Comparison of ENCODE assay signal across 23 mouse cellular contexts in the genomic region with DNA sequence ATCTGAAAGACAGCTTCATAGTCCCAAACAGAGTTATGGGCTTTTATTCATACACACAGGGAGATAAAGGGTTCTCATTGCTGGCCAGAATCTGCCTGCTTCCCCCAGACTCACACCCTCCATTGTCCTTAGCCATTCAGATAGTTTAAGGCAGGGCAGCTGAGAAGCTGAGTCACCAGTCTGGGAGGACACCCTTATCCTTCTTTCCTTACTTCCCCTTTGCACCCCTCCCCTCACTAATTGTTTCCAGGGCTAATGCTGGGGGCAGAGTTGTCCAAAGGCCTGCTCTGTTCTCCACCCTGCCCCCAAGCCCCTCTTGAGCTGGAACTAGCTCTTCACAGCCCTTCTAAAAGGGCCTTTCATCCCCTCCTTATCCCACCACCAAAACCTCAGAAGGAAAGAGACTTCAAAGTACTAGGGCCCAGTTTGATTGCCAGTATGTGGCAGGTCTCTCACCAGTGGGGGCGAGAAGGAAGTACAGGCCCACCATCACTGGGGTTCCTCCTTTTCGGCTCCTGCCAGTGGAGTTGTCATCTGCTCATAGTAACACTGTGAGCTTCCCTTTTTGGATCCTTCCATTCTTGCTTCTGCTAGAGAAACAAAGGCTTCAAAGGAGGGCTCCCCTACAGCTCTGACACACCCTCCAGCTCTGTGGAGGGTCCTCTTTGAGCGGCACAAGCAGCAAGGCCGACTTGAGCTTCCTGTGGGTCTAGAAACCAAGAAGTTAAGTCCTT. TPM values are rescaled to one million over a fixed set of nuclear protein-coding genes. Genes with fewer than 3 reads are reported as not detected.
DNase-seq lines count a peak whose midpoint lies in the region; ATAC-seq and TF ChIP-seq lines count a peak whose summit lies in the region.
"Had no signal": no experiment of that assay in that cellular context is flagged by ENCODE, and none has a peak within 500 bp of the region (broad histone marks: within the 10 kb centered on the region; RNA-seq: fewer than 3 reads in every experiment).

No protein-coding gene starts in this region.

- H3K36me3 ChIP-seq in heart, embryonic 10.5 days = no peaks in the 10 kb centered on the region
- H3K36me3 ChIP-seq in lung, postnatal 0 days (ENCODE audit: insufficient read depth, low read length) = no peaks in the 10 kb centered on the region
- H3K36me3 ChIP-seq: hindbrain, embryonic 12.5 days; liver, embryonic 13.5 days; neural tube, embryonic 13.5 days had no signal

- TF ChIP-seq POLR2A in lung, adult 2 months (IDR thresholded peaks at IDR 0.05; ENCODE audit: borderline replicate concordance, extremely low read depth, low read depth, low read length) = no peak

- no peak overlapping the region for H3K4me3 ChIP-seq in heart, embryonic 10.5 days
- H3K4me3 ChIP-seq in lung, postnatal 0 days (ENCODE audit: low read depth, low read length) = no peak overlapping the region
- H3K4me3 ChIP-seq in lung, adult 2 months (replicated peaks; ENCODE audit: extremely low read depth, low read depth, low read length) = no peak overlapping the region
- H3K4me3 ChIP-seq: erythroblast, embryonic 14.5 days; gastrocnemius, adult 2 months; heart, adult 2 months; hindbrain, embryonic 12.5 days; liver, embryonic 13.5 days; neural tube, embryonic 13.5 days had no signal

- peak; percentile 73 for ATAC-seq in lung, postnatal 0 days
- ATAC-seq in granulocyte monocyte progenitor cell, adult 5-6 weeks (replicated peaks; ENCODE audit: poor library complexity, severe bottlenecking) = peak; percentile 90
- ATAC-seq: forebrain, embryonic 16.5 days; intestine, embryonic 16.5 days had no signal

- no peaks in the 10 kb centered on the region for H3K27me3 ChIP-seq in heart, embryonic 10.5 days (ENCODE audit: insufficient read depth, poor library complexity, severe bottlenecking)
- H3K27me3 ChIP-seq in lung, postnatal 0 days (replicated peaks; ENCODE audit: insufficient read depth, low read length) = no peaks in the 10 kb centered on the region
- H3K27me3 ChIP-seq: CH12.LX; hindbrain, embryonic 12.5 days; liver, embryonic 13.5 days; neural tube, embryonic 13.5 days had no signal

- 52% methylated on average over 4 of the region's 4 CpGs for WGBS in heart, embryonic 10.5 days
- 42% methylated on average over 4 of the region's 4 CpGs for WGBS in lung, postnatal 0 days
- 52% methylated on average over 4 of the region's 4 CpGs for WGBS in lung, adult 2 months

- no peak for TF ChIP-seq CTCF in lung, postnatal 0 days (IDR thresholded peaks at IDR 0.05)
- TF ChIP-seq CTCF in lung, adult 2 months (IDR thresholded peaks at IDR 0.05; ENCODE audit: insufficient read depth, low read length) = no peak

- 0 out of 2 replicates have a peak, but pooled peaks have one; percentile 9 for TF ChIP-seq EP300 in lung, postnatal 0 days (IDR thresholded peaks at IDR 0.05)

- H3K9ac ChIP-seq in lung, postnatal 0 days (replicated peaks; ENCODE audit: low read depth) = no peak overlapping the region
- H3K9ac ChIP-seq: hindbrain, embryonic 12.5 days; liver, embryonic 13.5 days; neural tube, embryonic 13.5 days had no signal

- H3K4me2 ChIP-seq in lung, postnatal 0 days (replicated peaks; ENCODE audit: low read depth, low read length) = no peak overlapping the region
- H3K4me2 ChIP-seq: hindbrain, embryonic 12.5 days; liver, embryonic 13.5 days; neural tube, embryonic 13.5 days had no signal

- no peak for DNase-seq in heart, embryonic 10.5 days (ENCODE audit: low spot score)
- no peak for DNase-seq in heart, adult 9 months (ENCODE audit: low spot score in 2 of 2)
- peak; percentile 39 for DNase-seq in lung, postnatal 0 days (ENCODE audit: low spot score)
- DNase-seq in lung, adult 2 months = no peak
- DNase-seq in urinary bladder, postnatal 36 days (ENCODE audit: low spot score in 2 of 2) = no peak
- no peak for DNase-seq in urinary bladder, postnatal 14 days (ENCODE audit: low spot score)
- no peak for DNase-seq in thymus, postnatal 0 days (ENCODE audit: low spot score)
- DNase-seq: adrenal gland, adult 2 months; cerebellum, adult 9-10 months; embryo, embryonic 11 days; gastrocnemius, adult 2 months; heart, adult 2 months; liver, embryonic 13.5 days; retina, postnatal 1 day; thymus, adult 2 months had no signal

- H3K27ac ChIP-seq in heart, embryonic 10.5 days = peak overlapping the region; percentile 30; the same call in 1 of the 2 replicates
- no peak overlapping the region for H3K27ac ChIP-seq in lung, postnatal 0 days (ENCODE audit: low read length)
- H3K27ac ChIP-seq: gastrocnemius, adult 2 months; heart, adult 2 months; hindbrain, embryonic 12.5 days; kidney, postnatal 0 days; liver, embryonic 13.5 days; neural tube, embryonic 13.5 days had no signal

- 0 out of 2 replicates have a peak, but pooled peaks cover 4% of the 10 kb centered on the region for H3K9me3 ChIP-seq in heart, embryonic 10.5 days
- no peaks in the 10 kb centered on the region for H3K9me3 ChIP-seq in lung, postnatal 0 days (ENCODE audit: low read length)
- H3K9me3 ChIP-seq: liver, embryonic 13.5 days; neural tube, embryonic 13.5 days had no signal

- H3K4me1 ChIP-seq in heart, embryonic 10.5 days = 0 out of 2 replicates have a peak, but pooled peaks cover 14% of the 10 kb centered on the region
- no peaks in the 10 kb centered on the region for H3K4me1 ChIP-seq in lung, postnatal 0 days (ENCODE audit: insufficient read depth, low read depth, low read length)
- H3K4me1 ChIP-seq in lung, adult 2 months (ENCODE audit: control insufficient read depth, insufficient read depth, low read length) = no peaks in the 10 kb centered on the region
- H3K4me1 ChIP-seq: liver, embryonic 13.5 days had no signal

RNA-seq across cellular contexts. Expression of gene Nrp2, which starts 24.3 kb away (rescaled TPM):
- 7.0 and 18.0 TPM in 2 replicates for polyA plus RNA-seq in heart, embryonic 10.5 days (2016; fragmentation: Nextera tagmentation; extraction: Ambion mirVana)
- 14.0 and 17.5 TPM in 2 replicates for polyA plus RNA-seq in lung, postnatal 0 days (2015; fragmentation: Nextera tagmentation; extraction: Ambion mirVana)
- polyA plus RNA-seq in lung, adult 2 months (2012; rRNA removed) = 21.6 and 27.8 TPM in 2 replicates
- total RNA-seq in granulocyte monocyte progenitor cell, adult 5-6 weeks (2014; fragmentation: Nextera tagmentation) = 2.1 and 2.5 TPM in 2 replicates
- total RNA-seq in granulocyte monocyte progenitor cell, adult 5-6 weeks (2017) = 2.4 and 3.1 TPM in 2 replicates
- polyA plus RNA-seq in thymus, postnatal 0 days (2015; fragmentation: Nextera tagmentation; extraction: Ambion mirVana) = 1.6 and 1.7 TPM in 2 replicates
